Mouse (Mus musculus): Measurements from ENCODE around the gene Grm1. TPM values are rescaled to one million over a fixed set of nuclear protein-coding genes. Genes with fewer than 3 reads are reported as not detected.

Grm1 gene
- polyA plus RNA-seq, 2 experiments, result not detected

DNA sequence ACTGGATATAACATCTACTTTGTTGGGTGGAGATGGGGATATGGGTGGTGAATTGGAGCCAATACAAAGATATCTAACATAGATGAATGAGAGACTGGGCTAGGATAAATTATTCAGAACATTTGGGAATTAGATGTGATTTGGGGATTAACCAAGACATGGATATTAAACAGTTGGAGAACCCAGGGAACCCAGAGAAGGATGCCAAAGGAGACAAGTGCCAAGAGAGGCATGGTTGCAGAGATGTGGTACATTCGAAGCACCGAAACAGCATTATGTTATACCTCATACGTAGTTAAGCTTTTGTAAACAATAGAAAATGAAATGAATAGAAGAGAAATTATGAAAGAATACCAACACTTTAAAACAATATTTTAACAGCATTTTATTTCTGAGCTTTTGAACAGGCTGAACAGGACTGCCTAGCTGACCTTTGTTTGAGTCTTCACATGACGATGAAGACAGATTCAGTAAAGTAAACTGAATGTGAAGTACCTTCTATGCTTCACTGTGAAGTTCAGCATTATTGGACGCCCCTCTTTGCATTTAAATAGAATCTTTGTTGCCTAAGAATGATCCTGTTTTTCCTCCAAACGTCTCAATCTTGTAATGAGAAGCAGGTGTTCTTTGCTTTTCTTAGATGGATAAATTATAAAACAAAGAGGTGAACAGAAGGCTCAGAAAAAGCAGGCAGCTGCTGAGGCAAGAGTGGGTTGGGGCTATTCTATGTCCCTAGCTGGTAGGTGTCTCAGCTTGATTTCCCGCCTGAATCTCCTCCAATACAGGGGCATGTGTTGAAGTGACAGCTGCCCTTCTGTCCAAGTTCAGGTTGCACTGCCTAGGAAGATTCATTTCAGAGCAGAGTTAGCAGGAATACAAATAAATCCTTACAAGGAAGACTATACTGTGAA lies 234.5 kb downstream of the Grm1 start:
- Histone ChIP-seq H3K36me3 (replicated peaks; ENCODE audit: control insufficient read depth, insufficient read depth, low read depth) (no peaks in the 10 kb centered on the region), H3K9ac (replicated peaks) (no peak overlapping the region), H3K4me2 (ENCODE audit: low read depth) (no peak overlapping the region), H3K4me1 (replicated peaks; ENCODE audit: control insufficient read depth in 2 of 2, insufficient read depth in 2 of 2, low read length in 1 of 2) (no peaks in the 10 kb centered on the region), H3K27ac (no peak overlapping the region), H3K27me3 (ENCODE audit: control insufficient read depth, insufficient read depth, low read length) (no peaks in the 10 kb centered on the region), H3K4me3 (ENCODE audit: insufficient read depth in 1 of 2, low read depth in 2 of 2, low read length in 2 of 2) (no peak overlapping the region), H3K9me3 (ENCODE audit: control insufficient read depth, low read length) (no peaks in the 10 kb centered on the region)
- WGBS (ENCODE audit: insufficient replicate concordance), result 53% methylated on average over 7 of the region's 7 CpGs
- TF ChIP-seq EP300 (IDR thresholded peaks at IDR 0.05; ENCODE audit: low read depth) (no peak), CTCF (IDR thresholded peaks at IDR 0.05; ENCODE audit: low read depth) (no peak)
- ATAC-seq (ENCODE audit: insufficient read depth) (no peak), DNase-seq (ENCODE audit: low read depth in 3 of 3, low spot score in 3 of 3) (no peak)

DNA sequence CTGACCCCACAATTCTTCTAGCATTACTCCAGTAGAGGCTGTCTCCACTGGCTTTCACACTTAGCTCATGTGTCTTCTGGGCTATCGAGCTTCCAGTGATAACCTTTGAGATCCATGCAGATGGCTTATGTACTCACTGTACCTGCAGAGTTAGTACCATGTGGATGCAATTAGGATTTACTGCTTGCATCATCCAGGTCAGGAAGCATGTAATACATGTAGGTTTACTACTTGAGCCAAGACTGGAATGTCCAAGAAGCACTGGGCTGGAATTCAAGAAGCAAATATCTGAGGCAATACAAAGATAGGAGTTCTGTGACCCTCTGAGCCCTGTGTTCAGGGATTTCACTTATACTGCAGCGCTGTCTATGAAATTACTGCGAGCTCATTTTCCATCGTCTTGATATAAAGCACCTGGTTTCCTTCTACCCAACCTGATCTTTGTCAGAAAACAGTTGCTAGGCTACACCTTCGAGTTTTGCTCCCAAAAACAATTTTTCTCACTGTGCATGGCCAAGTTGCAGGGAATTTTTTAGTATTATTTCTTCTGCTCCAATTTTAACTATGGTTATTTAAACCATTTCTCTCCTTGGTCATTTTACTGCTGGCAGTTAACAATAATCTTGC lies 237.0 kb downstream of the Grm1 start:
- no peak overlapping the region for H3K4me3 ChIP-seq (ENCODE audit: insufficient read depth in 1 of 2, low read depth in 2 of 2, low read length in 2 of 2)
- H3K9ac ChIP-seq (replicated peaks), result no peak overlapping the region
- TF ChIP-seq CTCF (IDR thresholded peaks at IDR 0.05; ENCODE audit: low read depth), result no peak
- TF ChIP-seq EP300 (IDR thresholded peaks at IDR 0.05; ENCODE audit: low read depth), result no peak
- no peaks in the 10 kb centered on the region for H3K36me3 ChIP-seq (replicated peaks; ENCODE audit: control insufficient read depth, insufficient read depth, low read depth)
- H3K27ac ChIP-seq, result no peak overlapping the region
- no peak overlapping the region for H3K4me2 ChIP-seq (ENCODE audit: low read depth)
- DNase-seq (ENCODE audit: low read depth in 3 of 3, low spot score in 3 of 3) (no peak), ATAC-seq (ENCODE audit: insufficient read depth) (no peak)
- no peaks in the 10 kb centered on the region for H3K27me3 ChIP-seq (ENCODE audit: control insufficient read depth, insufficient read depth, low read length)
- H3K9me3 ChIP-seq (ENCODE audit: control insufficient read depth, low read length), result no peaks in the 10 kb centered on the region
- no peaks in the 10 kb centered on the region for H3K4me1 ChIP-seq (replicated peaks; ENCODE audit: control insufficient read depth in 2 of 2, insufficient read depth in 2 of 2, low read length in 1 of 2)
- WGBS (ENCODE audit: insufficient replicate concordance), result 53% methylated on average over 5 of the region's 5 CpGs

DNA sequence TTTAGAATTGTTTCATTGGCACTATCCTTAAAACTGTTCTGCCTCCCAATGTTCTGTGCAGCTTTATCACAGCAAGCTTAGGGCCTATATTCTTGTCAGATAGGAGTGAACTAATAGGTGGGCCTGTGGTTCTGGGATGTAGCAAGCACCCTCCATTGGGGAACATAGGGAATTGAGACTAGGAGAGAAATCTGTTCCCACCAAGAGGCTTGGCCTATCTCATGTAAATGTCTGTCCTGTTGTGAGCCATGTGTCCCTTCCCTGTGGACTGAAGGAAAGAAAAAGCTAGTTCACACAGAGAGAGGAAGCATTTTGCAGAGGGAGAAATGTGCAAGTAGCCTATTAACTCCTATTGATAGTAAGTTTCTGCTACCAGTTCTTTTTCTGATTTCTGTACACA lies 246.8 kb downstream of the Grm1 start:
- no peak for TF ChIP-seq EP300 (IDR thresholded peaks at IDR 0.05; ENCODE audit: low read depth)
- no peak for TF ChIP-seq CTCF (IDR thresholded peaks at IDR 0.05; ENCODE audit: low read depth)
- no peaks in the 10 kb centered on the region for H3K4me1 ChIP-seq (replicated peaks; ENCODE audit: control insufficient read depth in 2 of 2, insufficient read depth in 2 of 2, low read length in 1 of 2)
- no peak for DNase-seq (ENCODE audit: low read depth in 3 of 3, low spot score in 3 of 3)
- H3K9me3 ChIP-seq (ENCODE audit: control insufficient read depth, low read length), result no peaks in the 10 kb centered on the region
- H3K27me3 ChIP-seq (ENCODE audit: control insufficient read depth, insufficient read depth, low read length), result no peaks in the 10 kb centered on the region
- H3K4me3 ChIP-seq (ENCODE audit: insufficient read depth in 1 of 2, low read depth in 2 of 2, low read length in 2 of 2), result no peak overlapping the region
- no peak overlapping the region for H3K27ac ChIP-seq
- H3K9ac ChIP-seq (replicated peaks), result no peak overlapping the region
- H3K36me3 ChIP-seq (replicated peaks; ENCODE audit: control insufficient read depth, insufficient read depth, low read depth), result no peaks in the 10 kb centered on the region
- no peak overlapping the region for H3K4me2 ChIP-seq (ENCODE audit: low read depth)
- no peak for ATAC-seq (ENCODE audit: insufficient read depth)

DNA sequence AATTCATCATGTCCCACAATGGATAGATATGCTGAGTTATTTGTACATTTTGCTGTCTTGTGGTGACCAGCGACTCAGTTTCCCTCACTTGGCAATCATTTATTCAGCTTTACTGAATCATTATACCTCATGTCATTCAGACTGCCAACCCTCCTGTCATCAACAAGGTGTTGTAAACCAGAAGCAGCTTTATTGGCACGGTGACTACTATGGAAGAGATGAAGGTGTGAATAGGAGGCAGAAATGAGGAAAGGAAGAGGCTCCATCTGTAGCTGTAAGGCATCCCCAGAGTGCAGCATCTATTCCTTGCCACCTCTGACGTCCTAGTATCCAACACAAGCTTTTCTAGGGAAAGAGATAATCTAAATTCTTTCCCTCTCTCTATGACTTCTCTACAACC lies 247.3 kb downstream of the Grm1 start:
- Histone ChIP-seq H3K4me2 (ENCODE audit: low read depth) (no peak overlapping the region), H3K27ac (no peak overlapping the region), H3K4me1 (replicated peaks; ENCODE audit: control insufficient read depth in 2 of 2, insufficient read depth in 2 of 2, low read length in 1 of 2) (no peaks in the 10 kb centered on the region), H3K9me3 (ENCODE audit: control insufficient read depth, low read length) (no peaks in the 10 kb centered on the region), H3K9ac (replicated peaks) (no peak overlapping the region), H3K27me3 (ENCODE audit: control insufficient read depth, insufficient read depth, low read length) (no peaks in the 10 kb centered on the region), H3K4me3 (ENCODE audit: insufficient read depth in 1 of 2, low read depth in 2 of 2, low read length in 2 of 2) (no peak overlapping the region), H3K36me3 (replicated peaks; ENCODE audit: control insufficient read depth, insufficient read depth, low read depth) (no peaks in the 10 kb centered on the region)
- DNase-seq (ENCODE audit: low read depth in 3 of 3, low spot score in 3 of 3) (no peak), ATAC-seq (ENCODE audit: insufficient read depth) (no peak)
- WGBS (ENCODE audit: insufficient replicate concordance), result 45% methylated on average over 3 of the region's 3 CpGs
- TF ChIP-seq EP300 (IDR thresholded peaks at IDR 0.05; ENCODE audit: low read depth) (no peak), CTCF (IDR thresholded peaks at IDR 0.05; ENCODE audit: low read depth) (no peak)

DNA sequence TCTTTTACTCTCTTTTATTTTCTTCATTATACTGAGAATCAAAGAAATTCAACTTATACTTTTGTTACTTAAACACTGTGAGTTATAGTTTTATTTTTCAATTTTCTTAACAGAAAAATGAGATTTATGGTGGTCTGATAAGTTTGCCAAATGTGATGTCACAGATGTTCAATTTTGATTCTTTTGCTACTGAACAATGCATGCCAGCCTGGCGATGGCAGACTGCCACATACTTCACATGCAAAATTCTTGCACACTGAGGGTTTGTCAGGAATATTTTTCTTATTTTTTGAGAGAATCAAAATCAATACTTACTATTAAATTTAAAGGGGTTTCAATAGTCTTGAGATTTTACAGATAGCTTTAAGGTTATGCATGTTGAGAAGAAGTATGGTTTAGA lies 251.0 kb downstream of the Grm1 start:
- no peak overlapping the region for H3K9ac ChIP-seq (replicated peaks)
- ATAC-seq (ENCODE audit: insufficient read depth) (no peak), DNase-seq (ENCODE audit: low read depth in 3 of 3, low spot score in 3 of 3) (no peak)
- H3K9me3 ChIP-seq (ENCODE audit: control insufficient read depth, low read length), result no peaks in the 10 kb centered on the region
- H3K27me3 ChIP-seq (ENCODE audit: control insufficient read depth, insufficient read depth, low read length), result no peaks in the 10 kb centered on the region
- no peak overlapping the region for H3K27ac ChIP-seq
- 35% methylated on average over 1 of the region's 1 CpGs for WGBS (ENCODE audit: insufficient replicate concordance)
- no peaks in the 10 kb centered on the region for H3K4me1 ChIP-seq (replicated peaks; ENCODE audit: control insufficient read depth in 2 of 2, insufficient read depth in 2 of 2, low read length in 1 of 2)
- TF ChIP-seq EP300 (IDR thresholded peaks at IDR 0.05; ENCODE audit: low read depth) (no peak), CTCF (IDR thresholded peaks at IDR 0.05; ENCODE audit: low read depth) (no peak)
- no peak overlapping the region for H3K4me3 ChIP-seq (ENCODE audit: insufficient read depth in 1 of 2, low read depth in 2 of 2, low read length in 2 of 2)
- H3K36me3 ChIP-seq (replicated peaks; ENCODE audit: control insufficient read depth, insufficient read depth, low read depth), result no peaks in the 10 kb centered on the region
- no peak overlapping the region for H3K4me2 ChIP-seq (ENCODE audit: low read depth)
